Mouse (Mus musculus) MEL (cell line): ENCODE results near the gene Arhgef1. TPM values are rescaled to one million over a fixed set of nuclear protein-coding genes. Genes with fewer than 3 reads are reported as not detected.

Experiments used
- DNase-seq: peaks from one replicate; pipeline ENCODE4 v3.0.0; 2011; ENCODE audit warnings: low read depth, low spot score
- H3K27ac ChIP-seq: 2 replicates; pipeline ENCODE4 v1.5.1; 2012; ENCODE audit warnings: low read depth, mild to moderate bottlenecking, control low read depth, low read length, moderate library complexity; ENCODE audit not compliant: control insufficient read depth
- H3K27me3 ChIP-seq, 2 experiments: fragments of 150-350 bp in 1 of 2; sonication (generic) in 1 of 2; 2 replicates each; pipeline ENCODE4 v1.6.1; 2012; ENCODE audit warnings: low read length in 2 of 2, mild to moderate bottlenecking in 2 of 2, improper control_type of control experiment in 1 of 2, moderate library complexity in 1 of 2; ENCODE audit not compliant: insufficient read depth in 2 of 2, control insufficient read depth in 1 of 2
- H3K36me3 ChIP-seq, 2 experiments: 2 replicates each; pipeline ENCODE4 v1.6.1; 2012 to 2014; ENCODE audit warnings: low read length in 2 of 2, improper control_type of control experiment in 1 of 2, inconsistent platforms in 1 of 2, mild to moderate bottlenecking in 1 of 2; ENCODE audit not compliant: insufficient read depth in 2 of 2, control insufficient read depth in 1 of 2
- H3K4me1 ChIP-seq, 2 experiments: fragments of 150-350 bp in 1 of 2; sonication (generic) in 1 of 2; 2 replicates each; pipeline ENCODE4 v1.6.1; 2012; ENCODE audit warnings: low read length in 2 of 2, improper control_type of control experiment in 1 of 2, mild to moderate bottlenecking in 1 of 2; ENCODE audit not compliant: insufficient read depth in 2 of 2, control insufficient read depth in 1 of 2
- H3K4me3 ChIP-seq, 2 experiments: fragments of 150-350 bp in 1 of 2; sonication (generic) in 1 of 2; 2 replicates each; pipeline ENCODE4 v1.5.1; 2012; ENCODE audit warnings: low read depth in 2 of 2, low read length in 2 of 2, mild to moderate bottlenecking in 2 of 2, moderate library complexity in 2 of 2, control low read depth in 1 of 2, improper control_type of control experiment in 1 of 2; ENCODE audit not compliant: control insufficient read depth in 1 of 2, insufficient read depth in 1 of 2
- H3K79me2 ChIP-seq: 2 replicates; pipeline ENCODE4 v1.6.1; 2012; ENCODE audit warnings: mild to moderate bottlenecking, low read length, moderate library complexity; ENCODE audit not compliant: control insufficient read depth, poor library complexity, insufficient read depth
- H3K9ac ChIP-seq: 2 replicates; pipeline ENCODE4 v1.6.1; 2012; ENCODE audit warnings: low read depth, mild to moderate bottlenecking, control low read depth, low read length, moderate library complexity; ENCODE audit not compliant: control insufficient read depth, poor library complexity, severe bottlenecking
- H3K9me3 ChIP-seq: fragments of 150-350 bp; sonication (generic); replicated peaks from 2 replicates; pipeline ENCODE4 v1.6.1; 2012; ENCODE audit warnings: mild to moderate bottlenecking, low read length, improper control_type of control experiment, moderate library complexity; ENCODE audit not compliant: insufficient read depth
- BHLHE40 ChIP-seq: IDR thresholded peaks from 2 replicates; pipeline ENCODE4 v1.6.1; 2012; ENCODE audit warnings: low read depth, mild to moderate bottlenecking, inconsistent platforms, low read length, improper control_type of control experiment, borderline replicate concordance
- CHD1 ChIP-seq: IDR thresholded peaks from 2 replicates; pipeline ENCODE4 v1.6.1; 2012; ENCODE audit warnings: low read depth, mild to moderate bottlenecking, inconsistent platforms, low read length, improper control_type of control experiment
- CTCF ChIP-seq, 3 experiments: IDR thresholded peaks in 2 of 3; conservative IDR thresholded peaks in 1 of 3; 2 replicates each; pipeline ENCODE4 v1.5.1; 2011 to 2012; ENCODE audit warnings: low read length in 3 of 3, low read depth in 2 of 3, mild to moderate bottlenecking in 2 of 3, improper control_type of control experiment in 1 of 3, inconsistent platforms in 1 of 3, mixed read lengths in 1 of 3, moderate library complexity in 1 of 3; ENCODE audit not compliant: control insufficient read depth in 1 of 3, insufficient read depth in 1 of 3, poor library complexity in 1 of 3, severe bottlenecking in 1 of 3
- E2F4 ChIP-seq: IDR thresholded peaks from 2 replicates; pipeline ENCODE4 v1.6.1; 2011; ENCODE audit warnings: low read depth, low read length, improper control_type of control experiment, borderline replicate concordance
- ELF1 ChIP-seq: IDR thresholded peaks from 2 replicates; pipeline ENCODE4 v1.6.1; 2014; ENCODE audit warnings: low read depth, mild to moderate bottlenecking, inconsistent platforms, low read length, improper control_type of control experiment, moderate library complexity
- EP300 ChIP-seq, 2 experiments: IDR thresholded peaks; 2 replicates each; pipeline ENCODE4 v1.6.1; 2011; ENCODE audit warnings: improper control_type of control experiment in 2 of 2, low read length in 2 of 2, low read depth in 1 of 2, mild to moderate bottlenecking in 1 of 2
- GATA1 ChIP-seq: IDR thresholded peaks from 2 replicates; pipeline ENCODE4 v1.6.1; 2011; ENCODE audit warnings: low read depth, low read length, improper control_type of control experiment
- HCFC1 ChIP-seq: IDR thresholded peaks from 2 replicates; pipeline ENCODE4 v1.6.1; 2012; ENCODE audit warnings: low read depth, mild to moderate bottlenecking, inconsistent platforms, low read length, improper control_type of control experiment, moderate library complexity
- JUND ChIP-seq: IDR thresholded peaks from 2 replicates; pipeline ENCODE4 v1.6.1; 2011; ENCODE audit warnings: low read depth, mild to moderate bottlenecking, improper control_type of control experiment, low read length
- KAT2A ChIP-seq: conservative IDR thresholded peaks from 2 replicates; pipeline ENCODE4 v1.6.1; 2012; ENCODE audit warnings: low read depth, low read length, improper control_type of control experiment, inconsistent platforms
- MAFK ChIP-seq: IDR thresholded peaks from 2 replicates; pipeline ENCODE4 v1.6.1; 2011; ENCODE audit warnings: low read depth, mild to moderate bottlenecking, low read length, improper control_type of control experiment, borderline replicate concordance
- MAX ChIP-seq: IDR thresholded peaks from 2 replicates; pipeline ENCODE4 v1.6.1; 2011; ENCODE audit warnings: low read length, improper control_type of control experiment
- MEF2A ChIP-seq: IDR thresholded peaks from 2 replicates; pipeline ENCODE4 v1.6.1; 2014; ENCODE audit warnings: low read depth, mild to moderate bottlenecking, inconsistent platforms, low read length, improper control_type of control experiment; ENCODE audit not compliant: poor library complexity, insufficient replicate concordance, severe bottlenecking; ENCODE audit errors: extremely low read depth
- MXI1 ChIP-seq: IDR thresholded peaks from 2 replicates; pipeline ENCODE4 v1.6.1; 2011; ENCODE audit warnings: mild to moderate bottlenecking, low read depth, low read length, improper control_type of control experiment
- MYB ChIP-seq: IDR thresholded peaks from 2 replicates; pipeline ENCODE4 v1.6.1; 2011; ENCODE audit warnings: mild to moderate bottlenecking, low read depth, low read length, improper control_type of control experiment
- NELFE ChIP-seq: IDR thresholded peaks from 2 replicates; pipeline ENCODE4 v1.6.1; 2011; ENCODE audit warnings: low read depth, low read length, improper control_type of control experiment
- POLR2A ChIP-seq, 2 experiments: IDR thresholded peaks; 2 replicates each; pipeline ENCODE4 v1.6.1; 2011 to 2012; ENCODE audit warnings: low read length in 2 of 2, mild to moderate bottlenecking in 2 of 2, control low read depth in 1 of 2, improper control_type of control experiment in 1 of 2, low read depth in 1 of 2, moderate library complexity in 1 of 2; ENCODE audit not compliant: control insufficient read depth in 1 of 2, insufficient read depth in 1 of 2, poor library complexity in 1 of 2
- POLR2AphosphoS5 ChIP-seq: IDR thresholded peaks from 2 replicates; pipeline ENCODE4 v1.6.1; 2012; ENCODE audit warnings: low read depth, borderline replicate concordance, mild to moderate bottlenecking, inconsistent platforms, low read length, moderate library complexity, mixed read lengths
- SMC3 ChIP-seq: IDR thresholded peaks from 2 replicates; pipeline ENCODE4 v1.6.1; 2011; ENCODE audit warnings: low read depth, low read length, improper control_type of control experiment
- TAL1 ChIP-seq: IDR thresholded peaks from 2 replicates; pipeline ENCODE4 v1.6.1; 2012; ENCODE audit warnings: mild to moderate bottlenecking, inconsistent platforms, low read length, moderate library complexity, mixed read lengths
- TBP ChIP-seq: IDR thresholded peaks from 2 replicates; pipeline ENCODE4 v1.8.0; 2011; ENCODE audit warnings: low read depth, low read length, improper control_type of control experiment
- TCF12 ChIP-seq: IDR thresholded peaks from 2 replicates; pipeline ENCODE4 v1.6.1; 2014; ENCODE audit warnings: low read depth, mild to moderate bottlenecking, inconsistent platforms, low read length, improper control_type of control experiment, moderate library complexity
- UBTF ChIP-seq: IDR thresholded peaks from 2 replicates; pipeline ENCODE4 v1.6.1; 2012; ENCODE audit warnings: low read depth, mild to moderate bottlenecking, inconsistent platforms, low read length, improper control_type of control experiment, moderate library complexity, borderline replicate concordance; ENCODE audit not compliant: insufficient read depth
- USF1 ChIP-seq: IDR thresholded peaks from 2 replicates; pipeline ENCODE4 v1.6.1; 2014; ENCODE audit warnings: low read depth, mild to moderate bottlenecking, inconsistent platforms, low read length, improper control_type of control experiment, moderate library complexity
- USF2 ChIP-seq, 2 experiments: IDR thresholded peaks; 2 replicates each; pipeline ENCODE4 v1.6.1; 2011 to 2012; ENCODE audit warnings: improper control_type of control experiment in 2 of 2, low read length in 2 of 2, borderline replicate concordance in 1 of 2, inconsistent platforms in 1 of 2, low read depth in 1 of 2, mild to moderate bottlenecking in 1 of 2; ENCODE audit not compliant: insufficient read depth in 1 of 2
- ZC3H11A ChIP-seq: IDR thresholded peaks from 2 replicates; pipeline ENCODE4 v1.6.1; 2012; ENCODE audit warnings: low read depth, mild to moderate bottlenecking, inconsistent platforms, low read length, improper control_type of control experiment
- ZMIZ1 ChIP-seq: IDR thresholded peaks from 2 replicates; pipeline ENCODE4 v1.6.1; 2012; ENCODE audit warnings: low read depth, mild to moderate bottlenecking, inconsistent platforms, low read length, improper control_type of control experiment, moderate library complexity
- polyA plus RNA-seq, 2 experiments: library from polyadenylated mRNA; stranded (reverse) in 1 of 2; unstranded in 1 of 2; fragments of >175 nt in 1 of 2; fragments of >200 nt in 1 of 2; gene quantifications; 2 replicates each; pipeline versions ENCODE4 v1.2.1 to v1.2.4; 2012; ENCODE audit warnings: low replicate concordance in 2 of 2, low read depth in 1 of 2; ENCODE audit not compliant: insufficient read length in 2 of 2, insufficient read depth in 1 of 2, missing spikeins in 1 of 2
- total RNA-seq: library from RNA; depleted of rRNA; stranded (reverse); fragments of 300-350 nt; gene quantifications from 2 replicates; pipeline ENCODE4 v1.2.3, GENCODE M21; 2012

Arhgef1 gene
- total and polyA plus RNA-seq, 3 experiments: 53.3 to 163 TPM; not detected in 1

- no peaks in the 10 kb centered on the region for H3K9me3 ChIP-seq
- H3K27me3 ChIP-seq: no peaks in the 10 kb centered on the region
- no peak overlapping the region for H3K9ac ChIP-seq
- no peak overlapping the region for H3K27ac ChIP-seq
- H3K4me1 ChIP-seq: peaks cover 0 to 24% of the 10 kb centered on the region in 2 experiments; a peak in 2 of 4 replicates
- H3K36me3 ChIP-seq: peaks cover 3 to 15% of the 10 kb centered on the region in 2 experiments
- TF ChIP-seq USF1: no peak
- no peak for TF ChIP-seq TBP
- TF ChIP-seq TCF12: no peak
- TF ChIP-seq MAX: no peak
- no peak for TF ChIP-seq SMC3
- no peak for TF ChIP-seq CHD1
- no peak for TF ChIP-seq POLR2A (IDR thresholded peaks at IDR 0.05; ENCODE audit: control insufficient read depth in 1 of 2, insufficient read depth in 1 of 2, low read depth in 1 of 2, low read length in 2 of 2, poor library complexity in 1 of 2)
- no peak for TF ChIP-seq POLR2AphosphoS5
- TF ChIP-seq CTCF (IDR thresholded peaks at IDR 0.05 in 2 of 3, conservative IDR thresholded peaks at IDR 0.05 in 1 of 3; ENCODE audit: control insufficient read depth in 1 of 3, insufficient read depth in 1 of 3, low read depth in 2 of 3, low read length in 3 of 3, poor library complexity in 1 of 3, severe bottlenecking in 1 of 3): no peak
- no peak for TF ChIP-seq MEF2A
- no peak for TF ChIP-seq NELFE
- no peak for TF ChIP-seq TAL1
- no peak for TF ChIP-seq ELF1
- no peak for TF ChIP-seq BHLHE40
- TF ChIP-seq MYB: no peak
- no peak for TF ChIP-seq USF2 (IDR thresholded peaks at IDR 0.05; ENCODE audit: borderline replicate concordance in 1 of 2, insufficient read depth in 1 of 2, low read depth in 1 of 2, low read length in 2 of 2)
- TF ChIP-seq E2F4: no peak
- TF ChIP-seq GATA1: no peak
- DNase-seq: no peak
- H3K79me2 ChIP-seq: peaks cover 28% of the 10 kb centered on the region
- H3K4me3 ChIP-seq: no peak overlapping the region
Observed at GRCm38 (mm10) chr7:24907211-24907748, 4.6 kb downstream of the Arhgef1 start.

- Histone ChIP-seq H3K27me3 (no peaks in the 10 kb centered on the region), H3K9ac (no peak overlapping the region)
- TF ChIP-seq CTCF (IDR thresholded peaks at IDR 0.05 in 2 of 3, conservative IDR thresholded peaks at IDR 0.05 in 1 of 3; ENCODE audit: control insufficient read depth in 1 of 3, insufficient read depth in 1 of 3, low read depth in 2 of 3, low read length in 3 of 3, poor library complexity in 1 of 3, severe bottlenecking in 1 of 3) (no peak), CHD1 (no peak), MAFK (no peak), GATA1 (no peak), JUND (no peak), KAT2A (no peak), EP300 (IDR thresholded peaks at IDR 0.05; ENCODE audit: low read depth in 1 of 2, low read length in 2 of 2) (no peak), NELFE (no peak), BHLHE40 (no peak), POLR2A (IDR thresholded peaks at IDR 0.05; ENCODE audit: control insufficient read depth in 1 of 2, insufficient read depth in 1 of 2, low read depth in 1 of 2, low read length in 2 of 2, poor library complexity in 1 of 2) (no peak), UBTF (no peak), TBP (no peak), ZMIZ1 (no peak), MAX (no peak), ELF1 (no peak), MXI1 (no peak), SMC3 (no peak), HCFC1 (no peak), ZC3H11A (no peak)
- TF ChIP-seq, all 39 proteins: peak for 0
- no peak for DNase-seq
- Histone ChIP-seq H3K9me3 (no peaks in the 10 kb centered on the region), H3K4me3 (no peak overlapping the region), H3K79me2 (no peaks in the 10 kb centered on the region), H3K4me1 (no peaks in the 10 kb centered on the region), H3K27ac (no peak overlapping the region), H3K36me3 (peaks cover 0 to 4% of the 10 kb centered on the region in 2 experiments; a peak in 2 of 4 replicates)
Observed at GRCm38 (mm10) chr7:24912480-24912879, 9.8 kb downstream of the Arhgef1 start.
